Mouse (Mus musculus): ENCODE results near the gene Gm5767.

Gm5767 gene

GRCm38 (mm10) chr16:8670041-8671035 lies 10.2 kb upstream of the Gm5767 start:
- DNase-seq (ENCODE audit: low spot score), result no peak

GRCm38 (mm10) chr16:8671551-8672349 lies 8.8 kb upstream of the Gm5767 start, which contains the start of gene Carhsp1:
TSS of gene Carhsp1 (minus strand) at chr16:8672155.
- peak; percentile 87 for DNase-seq (ENCODE audit: low spot score)

GRCm38 (mm10) chr16:8672350-8672687 lies 8.3 kb upstream of the Gm5767 start:
- DNase-seq (ENCODE audit: low spot score), result no peak

- no peak for DNase-seq (ENCODE audit: low spot score)
Measured at GRCm38 (mm10) chr16:8672811-8673210, 7.8 kb upstream of the Gm5767 start.

GRCm38 (mm10) chr16:8673343-8673742 lies 7.2 kb upstream of the Gm5767 start:
- DNase-seq (ENCODE audit: low spot score), result no peak

- DNase-seq (ENCODE audit: low spot score), result peak; percentile 41
Measured at GRCm38 (mm10) chr16:8674165-8674564, 6.4 kb upstream of the Gm5767 start.

- DNase-seq (ENCODE audit: low spot score), result no peak
Measured at GRCm38 (mm10) chr16:8675559-8675958, 5.0 kb upstream of the Gm5767 start.

- DNase-seq (ENCODE audit: low spot score), result no peak
Measured at GRCm38 (mm10) chr16:8676228-8676627, 4.3 kb upstream of the Gm5767 start.

- peak; percentile 39 for DNase-seq (ENCODE audit: low spot score)
Measured at GRCm38 (mm10) chr16:8676800-8677199, 3.8 kb upstream of the Gm5767 start.

- DNase-seq (ENCODE audit: low spot score), result no peak
Measured at GRCm38 (mm10) chr16:8678035-8678434, 2.5 kb upstream of the Gm5767 start.

GRCm38 (mm10) chr16:8678676-8679075 lies 1.9 kb upstream of the Gm5767 start:
- no peak for DNase-seq (ENCODE audit: low spot score)

- DNase-seq (ENCODE audit: low spot score), result no peak
Measured at GRCm38 (mm10) chr16:8679780-8680179, 790 bp upstream of the Gm5767 start.

- DNase-seq (ENCODE audit: low spot score), result no peak
Measured at GRCm38 (mm10) chr16:8685087-8685486, 4.5 kb downstream of the Gm5767 start.

- peak; percentile 87 for DNase-seq (ENCODE audit: low spot score)
Measured at GRCm38 (mm10) chr16:8686121-8686870, 5.7 kb downstream of the Gm5767 start.

- DNase-seq (ENCODE audit: low spot score), result no peak
Measured at GRCm38 (mm10) chr16:8686871-8687535, 6.4 kb downstream of the Gm5767 start.

- no peak for DNase-seq (ENCODE audit: low spot score)
Measured at GRCm38 (mm10) chr16:8687559-8688112, 7.1 kb downstream of the Gm5767 start.

- DNase-seq (ENCODE audit: low spot score), result peak; percentile 61
Measured at GRCm38 (mm10) chr16:8689979-8690656, 9.5 kb downstream of the Gm5767 start.

- DNase-seq (ENCODE audit: low spot score), result no peak
Measured at GRCm38 (mm10) chr16:8691206-8691605, 10.6 kb downstream of the Gm5767 start.

- DNase-seq (ENCODE audit: low spot score), result no peak
Measured at GRCm38 (mm10) chr16:8699556-8699955, 19.0 kb downstream of the Gm5767 start.

- DNase-seq (ENCODE audit: low spot score), result no peak
Measured at GRCm38 (mm10) chr16:8700586-8700985, 20.0 kb downstream of the Gm5767 start.

GRCm38 (mm10) chr16:8711998-8712397 lies 31.4 kb downstream of the Gm5767 start:
- no peak for DNase-seq (ENCODE audit: low spot score)
